Mouse (Mus musculus) spleen, adult 2 months (tissue): ENCODE measurements around the gene Usp37. TPM values are rescaled to one million over a fixed set of nuclear protein-coding genes. Genes with fewer than 3 reads are reported as not detected.

ENCODE experiments used
- DNase-seq, 2 experiments: peaks; one replicate each; pipeline versions ENCODE4 v3.0.0 to v3.0.0-alpha.2; 2012 to 2021; ENCODE audit warnings: low spot score in 2 of 2, low read depth in 1 of 2
- H3K27ac ChIP-seq: fragments of 200-500 bp; 2 replicates; pipeline ENCODE4 v1.5.1; 2012; ENCODE audit warnings: low read length, inconsistent platforms; ENCODE audit not compliant: insufficient read depth
- H3K27me3 ChIP-seq: fragments of 200-500 bp; 2 replicates; pipeline ENCODE4 v1.6.1; 2012; ENCODE audit warnings: mild to moderate bottlenecking, moderate library complexity, low read length, inconsistent platforms; ENCODE audit not compliant: control insufficient read depth, insufficient read depth
- H3K36me3 ChIP-seq: fragments of 200-500 bp; 2 replicates; pipeline ENCODE4 v1.6.1; 2012; ENCODE audit warnings: mild to moderate bottlenecking, low read length, inconsistent platforms; ENCODE audit not compliant: control insufficient read depth, insufficient read depth
- H3K4me1 ChIP-seq: fragments of 200-500 bp; 2 replicates; pipeline ENCODE4 v1.6.1; 2011; ENCODE audit warnings: inconsistent platforms; ENCODE audit not compliant: control insufficient read depth, insufficient read depth, insufficient read length
- H3K4me3 ChIP-seq: fragments of 200-500 bp; 2 replicates; pipeline ENCODE4 v1.5.1; 2011; ENCODE audit warnings: mild to moderate bottlenecking, inconsistent platforms; ENCODE audit not compliant: insufficient read depth, insufficient read length; ENCODE audit errors: extremely low read depth
- CTCF ChIP-seq: fragments of 200-500 bp; IDR thresholded peaks from 2 replicates; pipeline ENCODE4 v1.5.1; 2011; ENCODE audit warnings: mild to moderate bottlenecking, inconsistent platforms; ENCODE audit not compliant: insufficient read depth, insufficient read length, insufficient replicate concordance; ENCODE audit errors: extremely low read depth
- POLR2A ChIP-seq: fragments of 200-500 bp; IDR thresholded peaks from 2 replicates; pipeline ENCODE4 v1.6.1; 2011; ENCODE audit warnings: low read depth, low read length, inconsistent platforms
- WGBS: fragments of 180-500 bp; shearing (Covaris S2); methylation state at CpG from one replicate; pipeline ENCODE4 v1.1.7; 2018; 5-methylcytosine and 5-hydroxymethylcytosine counted together
- polyA plus RNA-seq: library from polyadenylated mRNA; depleted of rRNA; stranded (reverse); fragments of >200 nt; gene quantifications from 2 replicates; pipeline ENCODE4 v1.2.3, GENCODE M21; 2012

Usp37 gene
- polyA plus RNA-seq, 1 experiment = 2.5 TPM

- Histone ChIP-seq H3K4me1 (no peaks in the 10 kb centered on the region), H3K36me3 (no peaks in the 10 kb centered on the region), H3K27ac (no peak overlapping the region), H3K27me3 (no peaks in the 10 kb centered on the region), H3K4me3 (no peak overlapping the region)
- DNase-seq = no peak
- TF ChIP-seq POLR2A = no peak
- 96% methylated on average over 5 of the region's 5 CpGs for WGBS
Observed at GRCm38 (mm10) chr1:74511306-74511705, 32.8 kb downstream of the Usp37 start.

GRCm38 (mm10) chr1:74507780-74508179 is 36.3 kb downstream of the Usp37 start:
- H3K27ac ChIP-seq = no peak overlapping the region
- DNase-seq = no peak
- no peak overlapping the region for H3K4me3 ChIP-seq
- H3K27me3 ChIP-seq = no peaks in the 10 kb centered on the region
- no peaks in the 10 kb centered on the region for H3K36me3 ChIP-seq
- no peak for TF ChIP-seq POLR2A
- 82% methylated on average over 2 of the region's 2 CpGs for WGBS
- no peaks in the 10 kb centered on the region; the same call in 1 of the 2 replicates for H3K4me1 ChIP-seq

DNA sequence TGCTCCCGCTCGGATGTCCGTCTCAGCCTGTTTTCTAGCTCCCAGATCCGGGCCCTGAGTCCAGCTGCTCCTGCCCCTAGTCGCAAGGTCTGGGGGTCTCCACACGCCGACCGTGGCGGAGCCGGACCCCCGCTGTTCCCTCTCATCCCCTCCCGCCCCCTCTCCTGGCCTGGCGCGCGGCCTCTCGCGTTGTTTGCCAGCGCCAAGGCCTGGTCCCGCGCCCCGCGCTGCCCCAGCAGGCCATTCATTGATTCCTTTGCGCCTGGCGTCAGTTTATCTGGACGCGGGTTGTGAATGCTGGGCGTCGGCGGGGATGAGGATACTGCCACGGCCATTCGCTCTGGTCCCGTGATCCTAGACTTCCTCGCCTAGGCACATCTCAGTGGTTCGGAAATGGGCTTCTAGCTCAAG is 37.6 kb downstream of the Usp37 start:
- Histone ChIP-seq H3K4me3 (peak overlapping the region; percentile 76), H3K4me1 (no peaks in the 10 kb centered on the region; the same call in 1 of the 2 replicates), H3K36me3 (no peaks in the 10 kb centered on the region), H3K27me3 (no peaks in the 10 kb centered on the region), H3K27ac (peak overlapping the region; percentile 84)
- under 1% methylated on average over 34 of the region's 34 CpGs for WGBS
- no peak for DNase-seq
- TF ChIP-seq POLR2A (no peak), CTCF (no peak)

GRCm38 (mm10) chr1:74505721-74506464 is 38.2 kb downstream of the Usp37 start, which contains the start of gene Cnot9:
Gene Cnot9, plus strand, starts transcription at chr1:74506058.
- TF ChIP-seq CTCF (no peak), POLR2A (peak; percentile 39)
- H3K4me1 ChIP-seq = no peaks in the 10 kb centered on the region; the same call in 1 of the 2 replicates
- no peaks in the 10 kb centered on the region for H3K27me3 ChIP-seq
- peak within 1 kb of the TSS; percentile 76 for H3K4me3 ChIP-seq
- peak; percentile 96 to 100 for DNase-seq
- no peaks in the 10 kb centered on the region for H3K36me3 ChIP-seq
- H3K27ac ChIP-seq = peak within 1 kb of the TSS; percentile 84
- under 1% methylated on average over 64 of the region's 64 CpGs for WGBS

DNA sequence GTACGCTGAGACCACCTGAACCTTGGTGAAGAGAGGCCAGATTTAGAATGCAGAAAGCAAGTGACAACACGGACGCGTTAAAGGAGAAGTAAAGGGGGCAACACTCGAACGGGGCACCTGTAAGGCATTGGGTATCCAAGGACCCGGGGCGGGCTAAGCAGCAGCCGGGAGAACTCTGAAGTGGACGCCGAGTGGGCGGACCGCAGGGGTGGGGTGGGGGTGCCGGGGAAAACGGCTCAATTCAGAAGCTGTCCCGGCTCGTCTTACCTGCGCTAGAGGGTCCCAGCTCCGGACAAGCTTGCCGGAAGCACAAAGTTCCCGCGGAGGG is 38.7 kb downstream of the Usp37 start:
- TF ChIP-seq CTCF = no peak
- TF ChIP-seq POLR2A = no peak
- peak overlapping the region; percentile 72 for H3K4me3 ChIP-seq
- H3K36me3 ChIP-seq = no peaks in the 10 kb centered on the region
- no peaks in the 10 kb centered on the region; the same call in 1 of the 2 replicates for H3K4me1 ChIP-seq
- peak overlapping the region; percentile 35; the same call in 1 of the 2 replicates for H3K27ac ChIP-seq
- no peaks in the 10 kb centered on the region for H3K27me3 ChIP-seq
- no peak for DNase-seq
- WGBS = under 1% methylated on average over 22 of the region's 22 CpGs

- no peaks in the 10 kb centered on the region; the same call in 1 of the 2 replicates for H3K4me1 ChIP-seq
- H3K36me3 ChIP-seq = no peaks in the 10 kb centered on the region
- no peak for TF ChIP-seq CTCF
- TF ChIP-seq POLR2A = no peak
- H3K27me3 ChIP-seq = no peaks in the 10 kb centered on the region
- no peak overlapping the region for H3K27ac ChIP-seq
- no peak overlapping the region for H3K4me3 ChIP-seq
- WGBS = 70% methylated on average over 1 of the region's 1 CpGs
- no peak for DNase-seq
Observed at GRCm38 (mm10) chr1:74501106-74501505, 43.0 kb downstream of the Usp37 start.

DNA sequence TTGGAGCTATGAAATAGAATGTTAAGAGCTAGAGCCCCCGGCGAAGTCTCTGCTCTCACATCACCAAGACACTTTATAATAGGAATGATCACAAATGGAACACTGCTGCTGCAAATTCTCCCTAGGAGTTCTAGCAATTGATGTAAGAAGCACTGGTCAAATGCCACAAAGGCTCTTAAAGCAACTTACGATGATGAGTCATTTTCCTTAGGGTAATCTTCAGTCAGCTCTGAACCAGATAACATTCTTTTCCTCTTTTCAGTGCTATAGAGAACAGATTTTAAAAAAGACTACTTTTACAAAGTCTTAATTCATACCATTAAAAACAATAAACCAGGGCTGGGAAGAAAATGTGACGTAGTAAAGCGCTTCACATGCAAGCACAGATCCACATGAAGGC is 58.3 kb downstream of the Usp37 start:
- Histone ChIP-seq H3K36me3 (peaks cover 25% of the 10 kb centered on the region), H3K27ac (no peak overlapping the region), H3K4me1 (no peaks in the 10 kb centered on the region), H3K4me3 (no peak overlapping the region), H3K27me3 (no peaks in the 10 kb centered on the region)
- DNase-seq = no peak
- WGBS = 95% methylated on average over 5 of the region's 5 CpGs
- TF ChIP-seq CTCF (no peak), POLR2A (no peak)
